Mouse (Mus musculus): ENCODE results near the gene Hoxa6.

DNA sequence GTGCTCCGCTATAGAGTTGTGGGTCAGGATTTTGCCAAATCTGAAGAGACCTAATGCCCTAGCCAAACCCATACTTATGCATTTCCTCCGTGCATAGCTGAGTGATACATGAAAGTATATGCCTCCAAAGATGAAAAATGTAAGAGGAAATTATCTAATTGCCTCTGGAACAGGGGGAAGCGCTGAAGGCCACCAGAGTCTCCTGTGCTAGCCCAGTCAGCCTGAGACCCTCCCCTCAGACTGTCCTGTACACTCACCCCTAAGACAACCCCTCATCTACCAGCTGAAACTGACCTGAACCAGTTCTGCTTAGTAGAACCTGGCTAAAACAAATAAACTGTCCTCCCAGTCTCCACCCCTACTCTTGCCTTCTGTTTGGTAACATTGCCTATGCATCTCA, 27.8 kb downstream of the Hoxa6 start:
- TF ChIP-seq CTCF (IDR thresholded peaks at IDR 0.05; ENCODE audit: borderline replicate concordance, extremely low read depth, insufficient read depth, insufficient read length) (no peak), POLR2A (IDR thresholded peaks at IDR 0.05; ENCODE audit: borderline replicate concordance, extremely low read depth, insufficient read depth, insufficient read length, poor library complexity, severe bottlenecking) (no peak)
